Mouse (Mus musculus): ENCODE measurements around the gene Lrrc4c. TPM values are rescaled to one million over a fixed set of nuclear protein-coding genes. Genes with fewer than 3 reads are reported as not detected.

Gene Lrrc4c
- polyA plus RNA-seq, 1 experiment from 2014 or later = 7.6 TPM

GRCm38 (mm10) chr2:97036401-97036800 is 718.4 kb downstream of the Lrrc4c start:
- no peaks in the 10 kb centered on the region for H3K36me3 ChIP-seq (ENCODE audit: control insufficient read depth, insufficient read depth, low read length)
- no peaks in the 10 kb centered on the region for H3K9me3 ChIP-seq (ENCODE audit: control insufficient read depth, low read depth, low read length)
- no peak overlapping the region for H3K9ac ChIP-seq (replicated peaks; ENCODE audit: low read depth, low read length)
- no peak overlapping the region for H3K4me2 ChIP-seq (replicated peaks; ENCODE audit: low read depth, low read length)
- no peak overlapping the region for H3K27ac ChIP-seq (ENCODE audit: low read length)
- no peaks in the 10 kb centered on the region for H3K27me3 ChIP-seq (ENCODE audit: control insufficient read depth, insufficient read depth, low read length)
- no peak overlapping the region for H3K4me3 ChIP-seq (ENCODE audit: low read depth, low read length)
- ATAC-seq (ENCODE audit: insufficient number of reproducible peaks, insufficient read depth, low FRiP score, low read depth) = no peak
- H3K4me1 ChIP-seq (ENCODE audit: control insufficient read depth, insufficient read depth, low read length) = no peaks in the 10 kb centered on the region

GRCm38 (mm10) chr2:97037024-97037814 is 719.2 kb downstream of the Lrrc4c start:
- Histone ChIP-seq H3K27me3 (ENCODE audit: control insufficient read depth, insufficient read depth, low read length) (no peaks in the 10 kb centered on the region), H3K9ac (replicated peaks; ENCODE audit: low read depth, low read length) (no peak overlapping the region), H3K9me3 (ENCODE audit: control insufficient read depth, low read depth, low read length) (no peaks in the 10 kb centered on the region), H3K36me3 (ENCODE audit: control insufficient read depth, insufficient read depth, low read length) (no peaks in the 10 kb centered on the region), H3K4me2 (replicated peaks; ENCODE audit: low read depth, low read length) (no peak overlapping the region), H3K4me3 (ENCODE audit: low read depth, low read length) (no peak overlapping the region), H3K27ac (ENCODE audit: low read length) (no peak overlapping the region), H3K4me1 (ENCODE audit: control insufficient read depth, insufficient read depth, low read length) (no peaks in the 10 kb centered on the region)
- no peak for ATAC-seq (ENCODE audit: insufficient number of reproducible peaks, insufficient read depth, low FRiP score, low read depth)
- 88% methylated on average over 5 of the region's 5 CpGs for WGBS

- no peak for ATAC-seq (ENCODE audit: insufficient number of reproducible peaks, insufficient read depth, low FRiP score, low read depth)
- WGBS = 90% methylated on average over 3 of the region's 3 CpGs
- H3K27ac ChIP-seq (ENCODE audit: low read length) = no peak overlapping the region
Observed at GRCm38 (mm10) chr2:97044016-97044415, 726.0 kb downstream of the Lrrc4c start.

GRCm38 (mm10) chr2:97045628-97046027 is 727.7 kb downstream of the Lrrc4c start:
- WGBS = 93% methylated on average over 3 of the region's 3 CpGs
- no peak overlapping the region for H3K4me2 ChIP-seq (replicated peaks; ENCODE audit: low read depth, low read length)
- H3K9me3 ChIP-seq (ENCODE audit: control insufficient read depth, low read depth, low read length) = no peaks in the 10 kb centered on the region
- H3K27me3 ChIP-seq (ENCODE audit: control insufficient read depth, insufficient read depth, low read length) = no peaks in the 10 kb centered on the region
- H3K9ac ChIP-seq (replicated peaks; ENCODE audit: low read depth, low read length) = no peak overlapping the region
- no peak overlapping the region for H3K4me3 ChIP-seq (ENCODE audit: low read depth, low read length)
- H3K36me3 ChIP-seq (ENCODE audit: control insufficient read depth, insufficient read depth, low read length) = no peaks in the 10 kb centered on the region
- no peaks in the 10 kb centered on the region for H3K4me1 ChIP-seq (ENCODE audit: control insufficient read depth, insufficient read depth, low read length)
- H3K27ac ChIP-seq (ENCODE audit: low read length) = no peak overlapping the region
- no peak for ATAC-seq (ENCODE audit: insufficient number of reproducible peaks, insufficient read depth, low FRiP score, low read depth)

More at GRCm38 (mm10) chr2:97044016-97044415, 726.0 kb downstream of the Lrrc4c start:
- no peaks in the 10 kb centered on the region for H3K9me3 ChIP-seq (ENCODE audit: control insufficient read depth, low read depth, low read length)
- no peak overlapping the region for H3K4me2 ChIP-seq (replicated peaks; ENCODE audit: low read depth, low read length)
- H3K9ac ChIP-seq (replicated peaks; ENCODE audit: low read depth, low read length) = no peak overlapping the region
- H3K4me1 ChIP-seq (ENCODE audit: control insufficient read depth, insufficient read depth, low read length) = no peaks in the 10 kb centered on the region
- H3K27me3 ChIP-seq (ENCODE audit: control insufficient read depth, insufficient read depth, low read length) = no peaks in the 10 kb centered on the region
- no peaks in the 10 kb centered on the region for H3K36me3 ChIP-seq (ENCODE audit: control insufficient read depth, insufficient read depth, low read length)
- no peak overlapping the region for H3K4me3 ChIP-seq (ENCODE audit: low read depth, low read length)

- ATAC-seq (ENCODE audit: insufficient number of reproducible peaks, insufficient read depth, low FRiP score, low read depth) = no peak
- no peak overlapping the region for H3K4me2 ChIP-seq (replicated peaks; ENCODE audit: low read depth, low read length)
- WGBS = 34% methylated on average over 1 of the region's 1 CpGs
- no peak overlapping the region for H3K27ac ChIP-seq (ENCODE audit: low read length)
- H3K4me3 ChIP-seq (ENCODE audit: low read depth, low read length) = no peak overlapping the region
- H3K36me3 ChIP-seq (ENCODE audit: control insufficient read depth, insufficient read depth, low read length) = no peaks in the 10 kb centered on the region
- no peaks in the 10 kb centered on the region for H3K9me3 ChIP-seq (ENCODE audit: control insufficient read depth, low read depth, low read length)
- no peaks in the 10 kb centered on the region for H3K27me3 ChIP-seq (ENCODE audit: control insufficient read depth, insufficient read depth, low read length)
- no peaks in the 10 kb centered on the region for H3K4me1 ChIP-seq (ENCODE audit: control insufficient read depth, insufficient read depth, low read length)
- H3K9ac ChIP-seq (replicated peaks; ENCODE audit: low read depth, low read length) = no peak overlapping the region
Observed at GRCm38 (mm10) chr2:97080156-97080555, 762.2 kb downstream of the Lrrc4c start.

GRCm38 (mm10) chr2:97097965-97098364 is 780.0 kb downstream of the Lrrc4c start:
- Histone ChIP-seq H3K27me3 (ENCODE audit: control insufficient read depth, insufficient read depth, low read length) (no peaks in the 10 kb centered on the region), H3K27ac (ENCODE audit: low read length) (no peak overlapping the region), H3K4me3 (ENCODE audit: low read depth, low read length) (no peak overlapping the region), H3K9ac (replicated peaks; ENCODE audit: low read depth, low read length) (no peak overlapping the region), H3K4me2 (replicated peaks; ENCODE audit: low read depth, low read length) (no peak overlapping the region), H3K36me3 (ENCODE audit: control insufficient read depth, insufficient read depth, low read length) (no peaks in the 10 kb centered on the region), H3K9me3 (ENCODE audit: control insufficient read depth, low read depth, low read length) (no peaks in the 10 kb centered on the region), H3K4me1 (ENCODE audit: control insufficient read depth, insufficient read depth, low read length) (no peaks in the 10 kb centered on the region)
- WGBS = 50% methylated on average over 3 of the region's 3 CpGs
- ATAC-seq (ENCODE audit: insufficient number of reproducible peaks, insufficient read depth, low FRiP score, low read depth) = no peak

- Histone ChIP-seq H3K27ac (ENCODE audit: low read length) (no peak overlapping the region), H3K4me3 (ENCODE audit: low read depth, low read length) (no peak overlapping the region), H3K4me1 (ENCODE audit: control insufficient read depth, insufficient read depth, low read length) (no peaks in the 10 kb centered on the region), H3K9ac (replicated peaks; ENCODE audit: low read depth, low read length) (no peak overlapping the region), H3K9me3 (ENCODE audit: control insufficient read depth, low read depth, low read length) (no peaks in the 10 kb centered on the region), H3K4me2 (replicated peaks; ENCODE audit: low read depth, low read length) (no peak overlapping the region), H3K27me3 (ENCODE audit: control insufficient read depth, insufficient read depth, low read length) (no peaks in the 10 kb centered on the region), H3K36me3 (ENCODE audit: control insufficient read depth, insufficient read depth, low read length) (no peaks in the 10 kb centered on the region)
- 76% methylated on average over 2 of the region's 2 CpGs for WGBS
- ATAC-seq (ENCODE audit: insufficient number of reproducible peaks, insufficient read depth, low FRiP score, low read depth) = no peak
Observed at GRCm38 (mm10) chr2:97103398-97104162, 785.6 kb downstream of the Lrrc4c start.

GRCm38 (mm10) chr2:97124246-97124645 is 806.3 kb downstream of the Lrrc4c start:
- WGBS = 72% methylated on average over 3 of the region's 3 CpGs
- Histone ChIP-seq H3K9me3 (ENCODE audit: control insufficient read depth, low read depth, low read length) (no peaks in the 10 kb centered on the region), H3K36me3 (ENCODE audit: control insufficient read depth, insufficient read depth, low read length) (no peaks in the 10 kb centered on the region), H3K4me2 (replicated peaks; ENCODE audit: low read depth, low read length) (no peak overlapping the region), H3K4me1 (ENCODE audit: control insufficient read depth, insufficient read depth, low read length) (no peaks in the 10 kb centered on the region), H3K4me3 (ENCODE audit: low read depth, low read length) (no peak overlapping the region), H3K27me3 (ENCODE audit: control insufficient read depth, insufficient read depth, low read length) (no peaks in the 10 kb centered on the region), H3K27ac (ENCODE audit: low read length) (no peak overlapping the region), H3K9ac (replicated peaks; ENCODE audit: low read depth, low read length) (no peak overlapping the region)
- ATAC-seq (ENCODE audit: insufficient number of reproducible peaks, insufficient read depth, low FRiP score, low read depth) = no peak

All from stomach, embryonic 14.5 days (tissue).